Mouse (Mus musculus) right cerebral cortex, adult 18-20 months (tissue): ENCODE measurements around the gene Zeb2.
A peak's percentile ranks its signal among the peaks of the same experiment; 100 is the strongest.

Experiments
- DNase-seq: peaks from one replicate; pipeline ENCODE4 v3.0.0; 2022; ENCODE audit warnings: mixed read lengths

The Zeb2 gene

DNA sequence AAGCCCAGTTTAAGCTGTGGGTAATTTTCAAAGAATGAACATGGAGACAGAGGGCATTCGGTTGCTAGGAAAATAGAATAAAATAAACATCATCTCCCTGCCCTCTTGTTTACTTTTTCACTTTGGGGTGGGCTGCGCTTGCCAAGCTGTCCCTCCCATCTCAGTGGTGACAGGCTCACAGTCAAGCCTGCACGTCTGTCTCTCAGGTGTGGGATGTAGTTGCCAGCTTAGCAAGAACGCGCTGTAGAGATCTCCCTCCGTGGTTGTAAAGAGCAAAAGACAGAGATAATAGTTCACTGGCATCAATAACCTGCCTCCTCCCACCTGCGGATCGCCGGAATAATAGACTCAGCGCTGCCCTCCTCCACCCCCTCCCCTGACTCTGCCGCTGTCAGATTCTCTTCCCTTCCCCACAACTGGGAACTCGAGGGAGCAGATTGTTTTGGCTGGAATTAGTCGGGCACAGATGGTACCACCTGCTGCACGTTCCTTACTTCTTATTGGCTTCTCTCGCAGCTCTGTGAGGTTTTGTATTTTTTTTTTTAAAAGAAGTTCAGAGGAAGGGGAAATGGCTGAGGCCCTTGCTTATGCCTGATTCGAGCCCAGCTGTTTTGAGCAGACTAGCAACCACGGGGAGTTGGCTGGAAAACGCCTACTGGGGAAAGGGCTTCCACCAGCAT lies 138.0 kb downstream of the Zeb2 start:
- peak; percentile 80 for DNase-seq

DNA sequence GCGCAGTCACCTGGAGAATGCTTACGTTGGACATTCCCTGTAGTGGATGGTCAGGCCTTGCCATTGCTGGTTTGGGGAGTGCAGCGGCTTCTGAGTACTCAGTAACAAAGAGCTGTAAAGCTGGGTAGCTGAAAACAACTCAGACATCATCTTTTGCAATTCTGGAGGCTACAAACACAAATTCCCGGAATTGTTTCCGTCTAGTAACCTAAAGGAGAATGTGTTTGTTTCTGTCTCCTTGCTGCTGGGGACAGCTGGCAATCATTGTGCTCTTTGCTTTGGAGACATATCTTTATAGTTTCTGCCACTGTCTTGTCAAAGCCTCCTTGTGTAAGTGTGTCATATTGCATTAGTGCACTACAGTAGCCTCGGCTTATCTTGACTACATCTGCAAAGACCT lies 139.2 kb downstream of the Zeb2 start:
- no peak for DNase-seq

GRCm38 (mm10) chr2:44977556-44977955 lies 139.6 kb downstream of the Zeb2 start:
- no peak for DNase-seq

DNA sequence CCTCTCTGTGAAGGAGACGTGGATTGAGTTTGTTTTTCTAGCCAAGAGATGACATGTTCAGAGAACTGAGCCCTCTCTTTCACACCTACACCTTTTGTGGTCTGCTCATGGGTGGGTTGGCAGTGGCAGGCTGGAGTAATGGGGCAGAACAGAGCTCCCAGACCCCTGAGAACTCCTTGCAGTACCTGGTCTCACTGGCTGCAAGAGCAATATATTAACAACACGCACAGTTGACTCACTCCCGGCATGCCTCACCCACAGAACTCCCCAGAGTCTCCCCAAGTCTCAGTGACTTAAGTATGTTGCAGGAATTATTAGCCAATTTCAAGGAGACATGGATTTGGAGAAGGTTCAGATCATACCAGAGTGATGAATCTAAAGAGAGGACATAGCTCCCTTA lies 140.1 kb downstream of the Zeb2 start:
- no peak for DNase-seq

GRCm38 (mm10) chr2:44976484-44976883 lies 140.7 kb downstream of the Zeb2 start:
- DNase-seq = no peak

DNA sequence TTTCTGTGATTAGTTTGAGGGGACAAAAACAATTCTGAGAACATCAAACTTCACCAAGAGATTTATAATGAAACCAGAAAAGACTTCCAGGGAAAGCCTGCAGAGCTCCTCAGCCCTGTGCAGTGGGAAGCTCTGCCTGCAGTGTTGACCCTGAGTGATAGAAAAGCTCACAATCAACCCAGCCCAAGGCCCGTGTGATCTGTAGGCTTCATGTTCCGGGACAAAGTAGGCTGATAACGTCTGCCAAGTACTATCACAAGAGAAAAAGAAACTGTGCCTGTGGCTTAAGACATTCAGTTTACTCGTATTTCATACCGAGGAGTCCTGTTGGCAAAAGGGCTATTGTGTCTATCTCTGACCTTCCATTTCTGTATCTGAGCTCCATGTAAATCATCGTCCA lies 143.4 kb downstream of the Zeb2 start:
- no peak for DNase-seq

GRCm38 (mm10) chr2:44970087-44970646 lies 147.0 kb downstream of the Zeb2 start:
- DNase-seq = no peak

DNA sequence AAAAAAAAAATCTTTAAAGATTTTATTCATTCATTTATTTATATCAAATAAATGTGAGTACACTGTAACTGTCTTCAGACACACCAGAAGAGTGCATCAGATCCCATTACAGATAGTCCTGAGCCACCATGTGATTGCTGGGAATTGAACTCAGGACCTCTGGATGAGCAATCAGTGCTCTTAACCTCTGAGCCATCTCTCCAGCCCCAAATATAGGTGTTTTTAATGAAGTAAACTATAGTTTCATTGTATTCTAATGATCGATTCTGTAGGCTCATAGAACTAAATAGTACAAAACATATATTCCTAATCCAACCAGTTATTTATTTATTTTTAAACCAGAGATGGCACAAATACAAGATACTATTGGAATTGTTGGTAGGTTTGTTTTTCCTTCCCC lies 147.6 kb downstream of the Zeb2 start:
- DNase-seq = no peak

DNA sequence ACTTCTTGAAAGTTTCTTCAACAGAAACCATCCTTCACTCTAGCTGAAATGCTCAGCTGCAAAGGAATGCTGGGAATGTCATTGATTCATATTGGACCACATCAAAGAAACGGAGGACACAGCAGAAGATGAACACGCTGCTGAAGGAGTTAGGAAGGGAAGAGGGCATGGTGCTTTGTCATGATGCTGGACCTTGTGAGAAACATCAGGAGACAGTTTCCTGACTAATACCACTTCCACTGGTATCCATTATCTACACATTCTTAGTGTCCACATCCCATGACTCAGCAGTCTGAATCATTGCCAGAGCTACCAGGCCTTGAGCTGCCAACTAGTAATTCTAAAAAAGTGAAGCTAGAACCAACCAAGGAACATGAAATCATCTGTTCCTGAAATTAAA lies 148.0 kb downstream of the Zeb2 start:
- DNase-seq = peak; percentile 38

GRCm38 (mm10) chr2:44965834-44966555 lies 151.2 kb downstream of the Zeb2 start:
- DNase-seq = no peak

DNA sequence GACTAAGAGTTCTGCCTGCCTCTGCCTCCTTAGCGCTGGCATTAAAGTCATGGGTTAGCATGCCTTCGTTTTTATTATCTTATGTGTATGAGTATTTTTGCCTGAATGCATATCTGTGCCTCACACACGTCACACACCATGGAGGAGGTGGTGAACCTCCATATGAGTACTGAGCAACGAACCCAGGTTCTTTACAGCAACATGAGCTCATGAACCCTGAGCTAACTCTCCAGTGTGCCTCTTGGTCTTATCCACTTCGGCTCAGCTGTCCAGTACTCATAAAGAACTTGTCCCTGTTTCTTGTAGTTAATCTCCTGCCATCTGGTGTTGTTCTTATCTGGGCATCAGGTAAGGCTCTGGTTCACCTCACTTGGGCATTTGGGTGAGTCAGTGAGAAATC lies 154.6 kb downstream of the Zeb2 start:
- no peak for DNase-seq

- DNase-seq = no peak
Observed at GRCm38 (mm10) chr2:44961192-44961591, 156.0 kb downstream of the Zeb2 start.

- DNase-seq = no peak
Observed at GRCm38 (mm10) chr2:44960561-44960960, 156.6 kb downstream of the Zeb2 start.

DNA sequence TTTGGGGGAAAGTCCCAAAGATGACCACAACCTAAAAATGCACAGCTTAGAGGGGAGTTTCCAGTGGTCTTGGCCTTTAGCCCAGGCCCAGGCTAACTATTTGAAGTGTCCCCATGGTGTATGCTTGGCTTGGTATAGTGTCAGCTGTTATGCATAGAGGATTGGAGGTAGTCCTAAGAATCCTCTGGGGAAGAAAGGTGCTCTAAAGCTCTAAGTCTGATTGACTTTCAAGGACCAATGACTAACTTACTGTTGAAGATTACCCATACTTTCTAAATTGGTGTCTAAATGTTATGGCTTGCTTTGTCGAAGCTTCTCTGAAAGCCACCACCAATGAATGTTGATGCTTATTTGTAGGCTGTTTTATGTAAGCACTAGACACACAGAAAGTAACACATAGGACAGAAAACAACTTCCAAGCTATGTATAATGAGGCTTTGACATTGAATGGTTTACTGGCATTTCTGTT lies 159.8 kb downstream of the Zeb2 start:
- DNase-seq = no peak

- no peak for DNase-seq
Observed at GRCm38 (mm10) chr2:44956232-44956631, 161.0 kb downstream of the Zeb2 start.

- DNase-seq = no peak
Observed at GRCm38 (mm10) chr2:44955506-44955905, 161.7 kb downstream of the Zeb2 start.

DNA sequence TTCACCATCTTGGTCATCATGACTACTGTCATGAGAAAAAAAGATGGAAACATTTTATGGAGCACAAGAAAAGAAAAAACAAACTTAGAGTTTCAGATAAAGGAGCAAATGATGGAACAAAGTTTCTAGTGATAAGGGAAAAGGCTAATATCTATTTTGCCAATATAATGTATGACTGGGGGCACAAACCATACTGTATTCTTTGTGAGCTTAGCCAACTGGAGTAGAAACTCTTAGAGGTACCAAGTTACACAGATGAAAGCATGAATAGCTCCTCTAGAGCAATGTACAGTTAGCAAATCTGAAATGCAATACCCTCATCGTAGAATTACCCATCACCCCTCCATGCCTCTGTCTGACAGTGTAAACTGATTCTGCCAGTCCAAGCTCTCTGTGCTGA lies 163.0 kb downstream of the Zeb2 start:
- DNase-seq = no peak

- no peak for DNase-seq
Observed at GRCm38 (mm10) chr2:44952830-44953422, 164.3 kb downstream of the Zeb2 start.

- DNase-seq = no peak
Observed at GRCm38 (mm10) chr2:44951651-44952213, 165.5 kb downstream of the Zeb2 start.

DNA sequence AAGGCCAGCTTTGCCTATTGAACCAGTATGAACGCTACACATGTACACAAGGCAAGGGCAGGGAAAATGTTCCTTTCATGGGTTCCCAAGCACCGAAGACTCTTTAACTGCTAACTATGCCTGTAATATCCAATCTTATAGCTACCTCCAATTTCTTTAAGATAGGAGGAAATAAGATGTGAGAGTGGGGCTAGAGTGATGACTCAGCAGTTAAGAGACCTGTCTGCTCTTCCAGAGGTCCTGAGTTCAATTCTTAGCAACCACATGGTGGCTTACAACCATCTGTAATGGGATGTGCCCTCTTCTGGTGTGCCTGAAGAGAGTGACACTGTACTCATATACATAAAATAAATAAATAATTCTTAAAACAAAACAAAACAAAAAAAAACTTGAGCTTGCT lies 172.5 kb downstream of the Zeb2 start:
- no peak for DNase-seq
